Mouse (Mus musculus) urinary bladder, postnatal 4 days (tissue): Measurements from ENCODE around the gene S1pr5.
"Not testable (repeated sequence)": the region's sequence is repeated elsewhere in the genome, so short reads cannot be mapped to it uniquely, and the experiment has no call there.

ENCODE experiments used
- DNase-seq, 2 experiments: peaks; one replicate each; pipeline ENCODE4 v3.0.0; 2021 to 2022; ENCODE audit warnings: low spot score in 2 of 2

The S1pr5 gene

GRCm38 (mm10) chr9:21204528-21205272 lies 43.5 kb downstream of the S1pr5 start:
- no peak for DNase-seq

DNA sequence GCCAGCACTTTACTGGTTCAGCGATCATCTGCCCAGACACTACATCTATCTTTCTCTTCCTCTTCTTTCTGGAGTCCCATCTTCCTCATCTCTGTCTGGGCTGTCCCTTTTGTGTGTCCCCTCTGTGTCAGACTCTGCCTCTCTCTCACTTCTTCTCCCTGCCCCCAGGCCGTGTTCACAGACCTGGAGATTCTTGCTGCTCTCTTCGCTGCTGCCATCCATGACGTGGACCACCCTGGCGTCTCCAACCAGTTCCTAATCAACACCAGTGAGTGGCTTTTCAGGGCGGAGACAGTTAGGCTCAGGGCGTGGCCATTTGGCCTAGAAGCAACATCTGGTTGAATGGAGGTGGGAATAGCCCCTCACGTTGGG lies 44.1 kb downstream of the S1pr5 start:
- no peak for DNase-seq

DNA sequence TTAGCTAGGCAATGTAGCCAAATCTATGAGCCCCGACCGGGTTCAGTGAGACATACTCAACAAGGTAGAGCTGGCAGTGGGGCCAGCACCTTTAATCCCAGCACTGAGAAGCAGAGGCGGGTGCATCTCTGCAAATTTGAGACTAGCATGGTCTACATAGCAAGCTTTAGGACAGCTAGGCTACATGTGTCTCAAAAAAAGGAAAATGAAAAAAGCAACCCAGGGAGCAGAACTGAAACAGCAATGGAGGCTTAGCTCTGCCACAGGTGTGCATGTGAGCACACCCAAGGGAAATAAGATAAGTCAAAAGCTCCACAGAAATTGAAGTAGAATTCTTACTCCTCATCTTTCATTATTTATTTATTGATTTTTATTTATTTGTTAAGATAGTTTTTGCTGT lies 49.3 kb downstream of the S1pr5 start:
- no peak for DNase-seq

GRCm38 (mm10) chr9:21197981-21198380 lies 50.3 kb downstream of the S1pr5 start:
- no peak for DNase-seq

DNA sequence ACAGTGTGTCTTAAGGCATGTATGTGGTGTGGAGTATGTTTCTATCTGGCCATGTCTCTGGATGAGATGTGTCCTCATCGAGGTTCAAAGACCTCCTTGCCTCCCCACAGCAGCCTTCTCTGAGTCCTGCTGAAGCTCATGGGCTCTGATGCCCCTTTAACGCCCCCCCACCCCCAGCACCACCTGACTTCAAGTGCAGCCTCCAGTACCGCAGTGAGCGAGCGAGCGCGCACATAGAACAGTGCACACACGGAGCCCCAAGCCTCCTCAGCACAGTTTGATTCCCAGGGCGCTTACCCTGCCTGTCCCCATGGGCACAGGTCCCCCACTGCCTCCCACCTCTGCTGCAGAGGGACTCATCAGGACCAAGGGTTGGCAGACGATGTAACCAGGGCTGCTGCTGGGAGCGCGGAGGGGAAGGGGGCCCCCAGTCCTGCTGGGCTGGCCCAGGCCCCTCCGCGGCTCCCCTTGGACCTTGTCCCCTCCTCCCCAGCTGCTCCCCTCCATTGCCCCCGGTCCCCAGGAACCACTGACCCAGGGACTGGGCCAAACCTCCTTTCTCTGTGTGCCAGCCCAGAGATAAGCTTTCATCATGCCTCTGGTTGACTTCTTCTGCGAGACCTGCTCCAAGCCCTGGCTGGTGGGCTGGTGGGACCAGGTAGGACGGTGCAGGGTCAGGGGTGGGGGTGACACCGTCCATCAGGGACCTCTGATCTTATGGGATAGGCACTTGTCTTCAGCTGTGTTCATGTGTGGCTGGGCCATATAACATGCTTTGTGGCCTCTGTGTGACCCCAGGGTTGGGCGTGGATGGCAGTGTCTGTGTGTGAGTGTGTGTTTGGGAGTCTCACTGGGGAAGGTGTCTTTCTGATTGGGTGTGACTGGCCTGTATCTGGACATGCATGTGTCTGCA lies 51.5 kb downstream of the S1pr5 start:
- no peak for DNase-seq

DNA sequence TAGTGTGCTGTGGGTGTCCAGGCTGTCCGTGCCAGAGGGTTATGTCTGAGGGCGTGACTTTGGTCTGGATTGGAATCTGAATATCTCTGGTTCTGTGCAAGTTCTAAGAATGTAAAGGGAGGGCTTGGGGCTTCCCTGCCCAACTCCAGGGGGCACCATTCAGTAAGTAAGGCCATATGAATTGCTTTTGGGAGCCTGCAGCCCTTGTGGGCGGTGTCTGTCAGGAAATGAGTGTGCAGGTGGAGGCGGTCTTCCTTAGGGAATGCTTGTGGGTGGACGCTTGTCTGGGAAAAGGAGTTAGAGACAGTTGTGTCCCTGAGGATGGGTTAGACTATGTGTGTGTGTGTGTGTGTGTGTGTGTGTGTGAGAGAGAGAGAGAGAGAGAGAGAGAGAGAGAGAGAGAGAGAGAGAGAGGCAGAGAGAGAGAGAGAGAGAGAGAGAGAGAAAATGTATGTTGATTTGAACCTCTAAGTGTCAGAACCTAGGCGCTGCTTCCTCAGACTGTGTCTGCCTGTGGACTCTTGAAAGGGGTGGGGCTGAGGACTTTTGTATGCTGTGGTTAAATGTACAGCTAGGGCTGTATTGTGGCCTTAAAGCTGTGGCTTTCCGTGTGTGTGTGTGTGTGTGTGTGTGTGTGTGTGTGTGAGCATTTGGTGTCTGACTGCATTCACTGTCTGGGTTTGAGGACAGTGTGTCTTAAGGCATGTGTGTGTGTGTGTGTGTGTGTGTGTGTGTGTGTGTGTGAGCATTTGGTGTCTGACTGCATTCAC lies 52.3 kb downstream of the S1pr5 start:
- DNase-seq, result not testable (repeated sequence)

DNA sequence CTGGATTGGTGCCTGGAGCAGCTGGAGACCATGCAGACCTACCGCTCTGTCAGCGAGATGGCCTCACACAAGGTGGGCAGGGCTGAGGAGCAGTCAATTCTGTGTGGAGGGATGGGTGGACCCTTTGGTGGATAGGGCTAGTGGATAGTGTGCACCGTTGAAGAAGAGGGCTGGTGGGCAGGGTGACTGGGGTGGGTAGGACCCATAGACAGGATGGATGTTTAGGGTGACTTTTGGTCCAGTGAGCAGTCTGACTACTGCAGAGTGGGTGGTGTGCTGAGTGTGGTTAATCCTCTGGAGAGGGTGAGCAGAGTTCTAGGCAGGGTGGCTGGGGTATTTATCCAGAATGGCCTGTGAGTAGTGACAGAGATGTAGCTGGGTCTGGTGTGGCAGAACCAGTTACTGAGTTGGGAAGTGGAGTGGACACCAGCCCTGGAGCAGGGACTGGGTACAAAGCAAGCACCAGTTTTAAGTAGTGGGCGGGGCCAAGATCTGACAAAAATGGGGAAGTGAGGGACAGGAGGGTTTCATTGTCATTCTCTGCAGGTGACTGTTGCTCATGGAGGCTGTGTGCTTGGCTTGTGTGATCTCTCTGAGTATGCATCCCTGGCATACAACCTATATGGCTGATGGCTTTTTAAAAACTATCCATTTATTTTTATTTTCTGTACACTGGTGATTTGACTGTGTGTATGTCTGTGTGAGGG lies 53.3 kb downstream of the S1pr5 start:
- no peak for DNase-seq

DNA sequence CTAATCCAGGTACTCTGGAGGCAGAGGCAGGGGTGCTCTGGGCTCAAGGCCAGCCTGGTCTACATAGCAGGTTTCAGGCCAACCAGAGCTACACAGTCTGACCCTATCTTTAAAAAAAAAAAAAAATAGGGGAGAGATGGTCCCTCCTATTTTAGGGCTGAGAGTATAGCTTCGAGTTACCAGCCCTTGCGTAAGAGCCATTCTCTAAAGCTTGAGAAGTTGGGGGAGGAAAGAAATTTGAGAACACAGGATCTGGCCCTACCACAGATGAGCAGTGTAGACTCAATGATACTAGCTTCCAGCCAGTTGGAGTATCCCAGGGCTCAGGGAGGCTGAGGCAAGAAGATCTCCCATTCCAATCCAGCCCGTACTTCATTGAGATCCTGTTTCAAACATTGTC lies 54.5 kb downstream of the S1pr5 start:
- no peak for DNase-seq
